Mouse (Mus musculus): ENCODE results near the gene Tppp2. TPM values are rescaled to one million over a fixed set of nuclear protein-coding genes. Genes with fewer than 3 reads are reported as not detected.

Tppp2 gene
- total RNA-seq (2012; rRNA removed): not detected in 2 replicates

- Histone ChIP-seq H3K4me1 (ENCODE audit: control insufficient read depth in 2 of 2, insufficient read depth in 2 of 2, low read length in 2 of 2, poor library complexity in 1 of 2) (peaks cover 0 to 6% of the 10 kb centered on the region in 2 experiments; a peak in 1 of 4 replicates), H3K9me3 (ENCODE audit: control insufficient read depth, insufficient read depth, low read depth, low read length) (no peaks in the 10 kb centered on the region), H3K27ac (ENCODE audit: insufficient read depth, low read depth, low read length, poor library complexity, severe bottlenecking) (no peak within 1 kb of the TSS), H3K36me3 (ENCODE audit: control insufficient read depth, insufficient read depth, low read length, poor library complexity, severe bottlenecking) (no peaks in the 10 kb centered on the region), H3K9ac (ENCODE audit: insufficient read depth, low read depth, low read length, poor library complexity, severe bottlenecking) (no peak within 1 kb of the TSS), H3K4me3 (ENCODE audit: insufficient read depth in 1 of 2, low read depth in 1 of 2, low read length in 2 of 2, poor library complexity in 1 of 2, severe bottlenecking in 1 of 2) (no peak within 1 kb of the TSS)
- in situ Hi-C loops (cut with MboI; ENCODE audit: low sequenced_read_pairs in 2 of 2, unreplicated experiment in 2 of 2): loop anchor here (25.0 kb wide), 2 partner anchors 94 to 419 kb away; partner anchors contain the start of genes Sall2 (in 1 of the 2), Tmem253 (in 1 of the 2) and Zfp219 (in 1 of the 2)
- TF ChIP-seq ZC3H11A (IDR thresholded peaks at IDR 0.05; ENCODE audit: borderline replicate concordance, low read depth, low read length) (no peak), MAFK (IDR thresholded peaks at IDR 0.05; ENCODE audit: insufficient read depth, low read depth, low read length) (no peak), CHD2 (IDR thresholded peaks at IDR 0.05; ENCODE audit: low read depth, low read length) (no peak), ZNF384 (IDR thresholded peaks at IDR 0.05; ENCODE audit: low read depth, low read length) (no peak), HCFC1 (IDR thresholded peaks at IDR 0.05; ENCODE audit: borderline replicate concordance, insufficient read depth, low read length) (no peak)
- no peak for DNase-seq (ENCODE audit: low read depth, low spot score)
Observed at GRCm38 (mm10) chr14:51918125-51918524, at the start of gene Tppp2. Gene Tppp2, plus strand, starts transcription at chr14:51918425.

- no peak overlapping the region for H3K4me3 ChIP-seq (ENCODE audit: insufficient read depth in 1 of 2, low read depth in 1 of 2, low read length in 2 of 2, poor library complexity in 1 of 2, severe bottlenecking in 1 of 2)
- H3K9ac ChIP-seq (ENCODE audit: insufficient read depth, low read depth, low read length, poor library complexity, severe bottlenecking): no peak overlapping the region
- H3K9me3 ChIP-seq (ENCODE audit: control insufficient read depth, insufficient read depth, low read depth, low read length): no peaks in the 10 kb centered on the region
- H3K4me1 ChIP-seq (ENCODE audit: control insufficient read depth in 2 of 2, insufficient read depth in 2 of 2, low read length in 2 of 2, poor library complexity in 1 of 2): no peaks in the 10 kb centered on the region
- H3K36me3 ChIP-seq (ENCODE audit: control insufficient read depth, insufficient read depth, low read length, poor library complexity, severe bottlenecking): no peaks in the 10 kb centered on the region
- no peak for DNase-seq (ENCODE audit: low read depth, low spot score)
- TF ChIP-seq MAFK (IDR thresholded peaks at IDR 0.05; ENCODE audit: insufficient read depth, low read depth, low read length) (no peak), ZC3H11A (IDR thresholded peaks at IDR 0.05; ENCODE audit: borderline replicate concordance, low read depth, low read length) (no peak), CHD2 (IDR thresholded peaks at IDR 0.05; ENCODE audit: low read depth, low read length) (no peak), ZNF384 (IDR thresholded peaks at IDR 0.05; ENCODE audit: low read depth, low read length) (no peak), HCFC1 (IDR thresholded peaks at IDR 0.05; ENCODE audit: borderline replicate concordance, insufficient read depth, low read length) (no peak)
- H3K27ac ChIP-seq (ENCODE audit: insufficient read depth, low read depth, low read length, poor library complexity, severe bottlenecking): no peak overlapping the region
- in situ Hi-C loops (cut with MboI; ENCODE audit: low sequenced_read_pairs in 2 of 2, unreplicated experiment in 2 of 2): no loop called here
Observed at GRCm38 (mm10) chr14:51870756-51871155, 47.5 kb upstream of the Tppp2 start.

- H3K4me3 ChIP-seq (ENCODE audit: insufficient read depth in 1 of 2, low read depth in 1 of 2, low read length in 2 of 2, poor library complexity in 1 of 2, severe bottlenecking in 1 of 2): no peak overlapping the region
- H3K27ac ChIP-seq (ENCODE audit: insufficient read depth, low read depth, low read length, poor library complexity, severe bottlenecking): no peak overlapping the region
- H3K9ac ChIP-seq (ENCODE audit: insufficient read depth, low read depth, low read length, poor library complexity, severe bottlenecking): no peak overlapping the region
- no peak for TF ChIP-seq MAFK (IDR thresholded peaks at IDR 0.05; ENCODE audit: insufficient read depth, low read depth, low read length)
- TF ChIP-seq CHD2 (IDR thresholded peaks at IDR 0.05; ENCODE audit: low read depth, low read length): no peak
- TF ChIP-seq HCFC1 (IDR thresholded peaks at IDR 0.05; ENCODE audit: borderline replicate concordance, insufficient read depth, low read length): no peak
- no peak for TF ChIP-seq ZC3H11A (IDR thresholded peaks at IDR 0.05; ENCODE audit: borderline replicate concordance, low read depth, low read length)
- in situ Hi-C loops (cut with MboI; ENCODE audit: low sequenced_read_pairs in 2 of 2, unreplicated experiment in 2 of 2): no loop called here
- no peaks in the 10 kb centered on the region for H3K4me1 ChIP-seq (ENCODE audit: control insufficient read depth in 2 of 2, insufficient read depth in 2 of 2, low read length in 2 of 2, poor library complexity in 1 of 2)
- DNase-seq (ENCODE audit: low read depth, low spot score): no peak
- H3K36me3 ChIP-seq (ENCODE audit: control insufficient read depth, insufficient read depth, low read length, poor library complexity, severe bottlenecking): no peaks in the 10 kb centered on the region
- H3K9me3 ChIP-seq (ENCODE audit: control insufficient read depth, insufficient read depth, low read depth, low read length): no peaks in the 10 kb centered on the region
Observed at GRCm38 (mm10) chr14:51871741-51872140, 46.5 kb upstream of the Tppp2 start.

GRCm38 (mm10) chr14:51877517-51877916 lies 40.7 kb upstream of the Tppp2 start:
- Histone ChIP-seq H3K4me3 (ENCODE audit: insufficient read depth in 1 of 2, low read depth in 1 of 2, low read length in 2 of 2, poor library complexity in 1 of 2, severe bottlenecking in 1 of 2) (no peak overlapping the region), H3K9ac (ENCODE audit: insufficient read depth, low read depth, low read length, poor library complexity, severe bottlenecking) (no peak overlapping the region), H3K4me1 (ENCODE audit: control insufficient read depth in 2 of 2, insufficient read depth in 2 of 2, low read length in 2 of 2, poor library complexity in 1 of 2) (no peaks in the 10 kb centered on the region), H3K9me3 (ENCODE audit: control insufficient read depth, insufficient read depth, low read depth, low read length) (no peaks in the 10 kb centered on the region), H3K27ac (ENCODE audit: insufficient read depth, low read depth, low read length, poor library complexity, severe bottlenecking) (no peak overlapping the region), H3K36me3 (ENCODE audit: control insufficient read depth, insufficient read depth, low read length, poor library complexity, severe bottlenecking) (no peaks in the 10 kb centered on the region)
- in situ Hi-C loops (cut with MboI; ENCODE audit: low sequenced_read_pairs in 2 of 2, unreplicated experiment in 2 of 2): no loop called here
- DNase-seq (ENCODE audit: low read depth, low spot score): no peak
- TF ChIP-seq HCFC1 (IDR thresholded peaks at IDR 0.05; ENCODE audit: borderline replicate concordance, insufficient read depth, low read length) (no peak), CHD2 (IDR thresholded peaks at IDR 0.05; ENCODE audit: low read depth, low read length) (no peak), ZC3H11A (IDR thresholded peaks at IDR 0.05; ENCODE audit: borderline replicate concordance, low read depth, low read length) (no peak), MAFK (IDR thresholded peaks at IDR 0.05; ENCODE audit: insufficient read depth, low read depth, low read length) (no peak), ZNF384 (IDR thresholded peaks at IDR 0.05; ENCODE audit: low read depth, low read length) (no peak)

All from ES-E14 (cell line).